Mouse (Mus musculus): ENCODE results near the gene H2al3.

- TF ChIP-seq CTCF (IDR thresholded peaks at IDR 0.05; ENCODE audit: low read depth, low read length): no peak
- no peak for TF ChIP-seq POLR2A (IDR thresholded peaks at IDR 0.05; ENCODE audit: insufficient read depth, low read length)
Observed at GRCm38 (mm10) chrX:9846628-9847027, 2.9 kb upstream of the H2al3 start, which contains the start of gene Hypm.
